Mouse (Mus musculus): ENCODE results near the gene Pih1d1. TPM values are rescaled to one million over a fixed set of nuclear protein-coding genes. Genes with fewer than 3 reads are reported as not detected.
"Not testable (repeated sequence)": the region's sequence is repeated elsewhere in the genome, so short reads cannot be mapped to it uniquely, and the experiment has no call there.

Gene Pih1d1
- polyA plus RNA-seq, 1 experiment from 2014 or later: 108 TPM

DNA sequence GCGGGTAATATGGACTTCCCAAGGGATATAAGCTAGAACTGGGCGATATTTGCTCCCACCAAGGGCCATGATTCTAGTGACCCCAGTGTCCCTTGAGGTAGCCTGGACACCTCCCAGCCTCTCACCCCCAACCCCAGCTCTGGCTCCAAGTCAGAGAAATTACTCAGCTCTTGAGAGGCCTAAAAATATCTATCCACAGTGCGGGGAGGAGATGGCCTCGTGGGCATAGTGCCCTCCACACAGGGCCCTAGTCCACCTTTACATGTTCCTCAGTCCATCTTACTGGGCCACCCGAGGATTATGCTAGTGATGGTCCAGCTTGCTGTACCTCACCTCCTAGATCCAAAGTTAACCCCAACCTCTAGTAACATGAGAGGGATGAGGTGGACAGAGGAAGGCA, 10.7 kb downstream of the Pih1d1 start:
- Histone ChIP-seq H3K27me3 (ENCODE audit: control insufficient read depth, insufficient read depth, low read length) (peaks cover 72% of the 10 kb centered on the region), H3K4me2 (ENCODE audit: low read depth) (no peak overlapping the region), H3K9ac (ENCODE audit: low read length) (no peak overlapping the region), H3K9me3 (ENCODE audit: control insufficient read depth, low read length) (peaks cover 7% of the 10 kb centered on the region), H3K36me3 (ENCODE audit: control insufficient read depth, insufficient read depth, low read length) (no peaks in the 10 kb centered on the region), H3K27ac (ENCODE audit: low read depth, low read length) (no peak overlapping the region), H3K4me1 (ENCODE audit: control insufficient read depth, insufficient read depth, low read length) (peaks cover 9% of the 10 kb centered on the region), H3K4me3 (ENCODE audit: low read depth, low read length) (no peak overlapping the region)
- DNase-seq (ENCODE audit: low spot score) (no peak), ATAC-seq (ENCODE audit: insufficient read depth, low FRiP score, low TSS enrichment) (no peak)
- 67% methylated on average over 5 of the region's 5 CpGs for WGBS

DNA sequence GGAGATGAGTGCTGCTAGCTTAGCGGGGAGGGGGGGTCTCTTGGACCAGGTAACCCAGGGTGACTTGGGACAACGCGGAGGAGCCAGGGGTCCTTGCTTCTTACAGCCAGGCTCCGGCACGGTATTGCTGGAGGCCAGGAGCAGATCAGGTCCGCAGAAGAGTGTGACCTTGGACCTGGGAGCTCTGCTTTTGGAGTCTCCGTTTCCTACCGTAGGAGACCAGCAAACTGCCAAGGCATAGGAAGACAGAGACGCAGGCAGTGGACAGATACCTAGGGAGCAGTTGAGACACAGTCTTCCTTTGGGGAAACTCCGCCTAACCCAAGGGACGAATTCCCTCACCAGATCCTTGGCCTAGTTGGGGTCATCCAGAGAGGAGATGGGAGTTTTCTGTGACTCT, 11.6 kb downstream of the Pih1d1 start:
- Histone ChIP-seq H3K9me3 (ENCODE audit: control insufficient read depth, low read length) (peaks cover 8% of the 10 kb centered on the region), H3K9ac (ENCODE audit: low read length) (no peak overlapping the region), H3K4me1 (ENCODE audit: control insufficient read depth, insufficient read depth, low read length) (peaks cover 9% of the 10 kb centered on the region), H3K27me3 (ENCODE audit: control insufficient read depth, insufficient read depth, low read length) (peaks cover 72% of the 10 kb centered on the region), H3K4me3 (ENCODE audit: low read depth, low read length) (no peak overlapping the region), H3K4me2 (ENCODE audit: low read depth) (no peak overlapping the region), H3K27ac (ENCODE audit: low read depth, low read length) (no peak overlapping the region), H3K36me3 (ENCODE audit: control insufficient read depth, insufficient read depth, low read length) (no peaks in the 10 kb centered on the region)
- DNase-seq (ENCODE audit: low spot score): no peak
- no peak for ATAC-seq (ENCODE audit: insufficient read depth, low FRiP score, low TSS enrichment)
- 41% methylated on average over 11 of the region's 11 CpGs for WGBS

DNA sequence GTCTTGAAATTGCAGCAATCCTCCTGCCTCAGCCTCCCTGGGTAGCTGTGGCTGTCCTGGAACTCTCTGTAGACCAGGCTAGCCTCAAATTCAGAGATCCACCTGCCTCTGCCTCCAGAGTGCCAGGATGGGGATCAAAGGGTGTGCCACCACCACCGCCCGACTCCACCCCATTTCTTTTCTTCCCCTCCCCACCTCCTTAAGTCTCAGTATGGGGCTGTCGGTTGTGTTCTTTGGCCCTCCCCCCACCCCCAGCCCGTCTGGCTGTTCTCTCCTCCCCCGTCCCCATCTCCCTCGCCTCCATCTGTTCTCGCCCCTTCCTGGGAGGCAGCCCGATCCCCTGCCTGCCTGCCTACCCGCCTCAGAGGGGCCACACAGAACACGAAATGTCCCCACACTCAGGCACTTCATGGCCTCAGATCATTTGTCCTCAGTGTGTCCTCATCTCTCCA, 12.9 kb downstream of the Pih1d1 start:
- WGBS: 15% methylated on average over 10 of the region's 10 CpGs
- H3K27ac ChIP-seq (ENCODE audit: low read depth, low read length): no peak overlapping the region
- ATAC-seq (ENCODE audit: insufficient read depth, low FRiP score, low TSS enrichment) (no peak), DNase-seq (ENCODE audit: low spot score) (no peak)
- peaks cover 72% of the 10 kb centered on the region for H3K27me3 ChIP-seq (ENCODE audit: control insufficient read depth, insufficient read depth, low read length)
- H3K9ac ChIP-seq (ENCODE audit: low read length): no peak overlapping the region
- no peaks in the 10 kb centered on the region; the same call in 1 of the 2 replicates for H3K36me3 ChIP-seq (ENCODE audit: control insufficient read depth, insufficient read depth, low read length)
- H3K9me3 ChIP-seq (ENCODE audit: control insufficient read depth, low read length): peaks cover 8% of the 10 kb centered on the region
- H3K4me2 ChIP-seq (ENCODE audit: low read depth): no peak overlapping the region
- H3K4me3 ChIP-seq (ENCODE audit: low read depth, low read length): no peak overlapping the region
- H3K4me1 ChIP-seq (ENCODE audit: control insufficient read depth, insufficient read depth, low read length): peaks cover 9% of the 10 kb centered on the region

DNA sequence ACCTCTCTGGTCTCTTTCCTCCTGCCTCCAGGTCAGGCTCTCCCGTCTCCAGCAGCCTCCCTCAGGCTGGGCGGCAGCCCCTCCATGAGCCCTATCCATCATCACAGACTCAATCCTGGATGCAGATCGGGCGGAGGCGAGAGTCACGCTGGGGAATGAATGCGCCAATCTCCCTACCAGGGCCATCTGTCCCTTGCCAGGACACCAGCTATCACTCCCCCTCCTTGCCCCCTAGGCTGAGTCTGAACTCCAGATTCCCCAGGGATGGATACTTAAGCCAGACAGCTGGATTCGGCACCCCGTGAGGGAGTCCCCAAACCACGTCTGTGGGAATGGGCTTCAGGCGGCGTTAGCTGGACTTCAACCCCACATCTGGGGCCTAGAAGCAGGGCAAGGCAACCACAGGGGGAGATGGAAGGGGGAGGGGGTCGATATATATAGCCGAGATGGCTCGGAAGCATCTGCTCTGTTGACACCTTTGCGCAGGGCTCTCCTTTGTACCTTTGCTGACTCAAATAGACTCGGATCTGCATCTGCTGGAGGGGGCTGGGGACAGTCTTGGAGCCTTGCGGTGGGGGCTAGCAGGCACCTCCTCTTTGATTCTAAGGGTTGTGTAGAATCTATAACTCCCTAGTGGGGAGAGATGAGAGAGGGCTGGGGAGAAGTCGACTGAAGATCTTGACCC, 13.8 kb downstream of the Pih1d1 start:
- Histone ChIP-seq H3K4me3 (ENCODE audit: low read depth, low read length) (no peak overlapping the region), H3K4me2 (ENCODE audit: low read depth) (no peak overlapping the region), H3K9ac (ENCODE audit: low read length) (no peak overlapping the region), H3K9me3 (ENCODE audit: control insufficient read depth, low read length) (peaks cover 8% of the 10 kb centered on the region), H3K4me1 (ENCODE audit: control insufficient read depth, insufficient read depth, low read length) (peaks cover 3% of the 10 kb centered on the region), H3K27me3 (ENCODE audit: control insufficient read depth, insufficient read depth, low read length) (peaks cover 66% of the 10 kb centered on the region), H3K27ac (ENCODE audit: low read depth, low read length) (no peak overlapping the region), H3K36me3 (ENCODE audit: control insufficient read depth, insufficient read depth, low read length) (no peaks in the 10 kb centered on the region; the same call in 1 of the 2 replicates)
- DNase-seq (ENCODE audit: low spot score) (peak; percentile 60), ATAC-seq (ENCODE audit: insufficient read depth, low FRiP score, low TSS enrichment) (no peak)
- WGBS: 3% methylated on average over 19 of the region's 19 CpGs

DNA sequence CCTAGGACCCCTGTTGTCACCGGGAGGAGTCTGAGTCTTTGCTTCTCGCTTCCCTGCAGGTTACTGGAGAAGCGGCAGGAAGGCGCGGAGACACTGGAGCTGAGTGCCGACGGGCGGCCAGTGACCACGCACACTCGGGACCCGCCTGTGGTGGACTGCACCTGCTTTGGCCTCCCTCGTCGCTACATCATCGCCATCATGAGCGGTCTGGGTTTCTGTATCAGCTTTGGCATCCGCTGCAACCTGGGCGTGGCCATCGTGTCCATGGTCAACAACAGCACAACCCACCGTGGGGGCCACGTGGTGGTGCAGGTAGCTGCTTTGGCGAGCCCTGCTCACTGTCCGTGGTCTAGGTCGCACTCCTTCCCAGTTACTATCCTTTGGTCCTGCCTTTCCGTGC, 14.6 kb downstream of the Pih1d1 start:
- ATAC-seq (ENCODE audit: insufficient read depth, low FRiP score, low TSS enrichment) (no peak), DNase-seq (ENCODE audit: low spot score) (no peak)
- Histone ChIP-seq H3K9me3 (ENCODE audit: control insufficient read depth, low read length) (peaks cover 8% of the 10 kb centered on the region), H3K27me3 (ENCODE audit: control insufficient read depth, insufficient read depth, low read length) (peaks cover 59% of the 10 kb centered on the region), H3K4me1 (ENCODE audit: control insufficient read depth, insufficient read depth, low read length) (peaks cover 3% of the 10 kb centered on the region), H3K27ac (ENCODE audit: low read depth, low read length) (no peak overlapping the region), H3K36me3 (ENCODE audit: control insufficient read depth, insufficient read depth, low read length) (no peaks in the 10 kb centered on the region; the same call in 1 of the 2 replicates), H3K4me3 (ENCODE audit: low read depth, low read length) (no peak overlapping the region), H3K9ac (ENCODE audit: low read length) (no peak overlapping the region), H3K4me2 (ENCODE audit: low read depth) (no peak overlapping the region)
- 3% methylated on average over 24 of the region's 24 CpGs for WGBS

DNA sequence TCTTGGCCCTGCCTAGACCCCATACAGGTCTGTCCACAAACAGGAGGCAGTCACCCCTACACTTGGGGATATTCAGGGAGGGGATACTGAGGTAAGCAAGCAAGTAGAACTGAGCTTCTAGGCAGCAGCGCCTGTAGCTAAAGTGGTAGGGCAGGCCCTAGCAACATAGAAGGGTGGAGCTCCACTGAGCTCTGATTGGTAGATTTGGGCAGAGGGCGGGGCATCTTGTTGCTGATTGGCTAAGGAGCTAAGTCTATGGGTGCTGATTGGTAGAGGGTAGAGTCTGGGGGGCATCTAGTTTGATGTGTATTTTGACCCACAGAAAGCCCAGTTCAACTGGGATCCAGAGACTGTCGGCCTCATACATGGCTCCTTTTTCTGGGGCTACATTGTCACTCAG, 15.4 kb downstream of the Pih1d1 start:
- Histone ChIP-seq H3K36me3 (ENCODE audit: control insufficient read depth, insufficient read depth, low read length) (no peaks in the 10 kb centered on the region; the same call in 1 of the 2 replicates), H3K4me3 (ENCODE audit: low read depth, low read length) (no peak overlapping the region), H3K27ac (ENCODE audit: low read depth, low read length) (no peak overlapping the region), H3K27me3 (ENCODE audit: control insufficient read depth, insufficient read depth, low read length) (peaks cover 58% of the 10 kb centered on the region), H3K9ac (ENCODE audit: low read length) (no peak overlapping the region), H3K4me2 (ENCODE audit: low read depth) (no peak overlapping the region), H3K9me3 (ENCODE audit: control insufficient read depth, low read length) (peaks cover 8% of the 10 kb centered on the region), H3K4me1 (ENCODE audit: control insufficient read depth, insufficient read depth, low read length) (no peaks in the 10 kb centered on the region)
- WGBS: 97% methylated on average over 3 of the region's 3 CpGs
- ATAC-seq (ENCODE audit: insufficient read depth, low FRiP score, low TSS enrichment): no peak
- no peak for DNase-seq (ENCODE audit: low spot score)

DNA sequence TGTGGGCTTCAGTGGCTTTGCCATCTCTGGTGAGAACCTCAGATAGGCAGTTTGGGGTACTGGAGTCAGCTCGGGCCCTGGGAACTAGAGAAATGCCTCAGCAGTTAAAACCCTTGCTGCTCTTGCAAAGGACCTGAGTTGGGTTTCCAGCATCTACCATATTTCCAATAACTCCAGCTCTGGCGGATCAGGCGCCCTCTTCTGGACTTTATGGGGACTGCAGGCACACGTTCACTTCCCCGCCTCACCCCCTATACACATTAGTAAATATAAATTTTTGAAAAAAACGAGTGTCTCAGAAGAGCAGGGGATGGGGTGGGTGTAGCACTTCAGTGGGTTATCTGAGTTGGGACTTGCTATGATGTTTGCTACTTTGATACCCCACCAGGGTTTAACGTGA, 18.9 kb downstream of the Pih1d1 start:
- WGBS: 64% methylated on average over 7 of the region's 7 CpGs
- no peak overlapping the region for H3K4me2 ChIP-seq (ENCODE audit: low read depth)
- no peak overlapping the region for H3K9ac ChIP-seq (ENCODE audit: low read length)
- H3K4me1 ChIP-seq (ENCODE audit: control insufficient read depth, insufficient read depth, low read length): peaks cover 6% of the 10 kb centered on the region
- DNase-seq (ENCODE audit: low spot score) (no peak), ATAC-seq (ENCODE audit: insufficient read depth, low FRiP score, low TSS enrichment) (no peak)
- no peak overlapping the region for H3K4me3 ChIP-seq (ENCODE audit: low read depth, low read length)
- no peak overlapping the region for H3K27ac ChIP-seq (ENCODE audit: low read depth, low read length)
- H3K27me3 ChIP-seq (ENCODE audit: control insufficient read depth, insufficient read depth, low read length): peaks cover 60% of the 10 kb centered on the region
- H3K36me3 ChIP-seq (ENCODE audit: control insufficient read depth, insufficient read depth, low read length): no peaks in the 10 kb centered on the region; the same call in 1 of the 2 replicates
- peaks cover 8% of the 10 kb centered on the region for H3K9me3 ChIP-seq (ENCODE audit: control insufficient read depth, low read length)

DNA sequence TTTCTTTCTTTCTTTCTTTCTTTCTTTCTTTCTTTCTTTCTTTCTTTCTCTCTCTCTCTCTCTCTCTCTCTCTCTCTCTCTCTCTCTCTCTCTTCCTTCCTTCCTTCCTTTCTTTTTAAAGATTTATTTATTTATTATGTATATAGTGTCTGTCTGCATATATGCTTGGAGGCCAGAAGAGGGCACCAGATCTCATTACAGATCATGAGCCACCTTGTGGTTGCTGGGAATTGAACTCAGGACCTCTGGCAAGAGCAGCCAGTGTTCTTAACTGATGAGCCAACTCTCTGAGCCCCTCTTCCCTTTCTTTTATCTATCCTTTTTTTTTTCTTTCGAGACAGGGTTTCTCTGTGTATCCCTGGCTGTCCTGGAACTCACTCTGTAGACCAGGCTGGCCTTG, 19.7 kb downstream of the Pih1d1 start:
- H3K36me3 ChIP-seq (ENCODE audit: control insufficient read depth, insufficient read depth, low read length); H3K9me3 ChIP-seq (ENCODE audit: control insufficient read depth, low read length); H3K4me2 ChIP-seq (ENCODE audit: low read depth); H3K27ac ChIP-seq (ENCODE audit: low read depth, low read length); H3K4me3 ChIP-seq (ENCODE audit: low read depth, low read length); ATAC-seq (ENCODE audit: insufficient read depth, low FRiP score, low TSS enrichment); DNase-seq (ENCODE audit: low spot score); H3K9ac ChIP-seq (ENCODE audit: low read length); H3K4me1 ChIP-seq (ENCODE audit: control insufficient read depth, insufficient read depth, low read length): not testable (repeated sequence)
- H3K27me3 ChIP-seq (ENCODE audit: control insufficient read depth, insufficient read depth, low read length): peaks cover 61% of the 10 kb centered on the region
- WGBS: 60% methylated on average over 1 of the region's 1 CpGs

DNA sequence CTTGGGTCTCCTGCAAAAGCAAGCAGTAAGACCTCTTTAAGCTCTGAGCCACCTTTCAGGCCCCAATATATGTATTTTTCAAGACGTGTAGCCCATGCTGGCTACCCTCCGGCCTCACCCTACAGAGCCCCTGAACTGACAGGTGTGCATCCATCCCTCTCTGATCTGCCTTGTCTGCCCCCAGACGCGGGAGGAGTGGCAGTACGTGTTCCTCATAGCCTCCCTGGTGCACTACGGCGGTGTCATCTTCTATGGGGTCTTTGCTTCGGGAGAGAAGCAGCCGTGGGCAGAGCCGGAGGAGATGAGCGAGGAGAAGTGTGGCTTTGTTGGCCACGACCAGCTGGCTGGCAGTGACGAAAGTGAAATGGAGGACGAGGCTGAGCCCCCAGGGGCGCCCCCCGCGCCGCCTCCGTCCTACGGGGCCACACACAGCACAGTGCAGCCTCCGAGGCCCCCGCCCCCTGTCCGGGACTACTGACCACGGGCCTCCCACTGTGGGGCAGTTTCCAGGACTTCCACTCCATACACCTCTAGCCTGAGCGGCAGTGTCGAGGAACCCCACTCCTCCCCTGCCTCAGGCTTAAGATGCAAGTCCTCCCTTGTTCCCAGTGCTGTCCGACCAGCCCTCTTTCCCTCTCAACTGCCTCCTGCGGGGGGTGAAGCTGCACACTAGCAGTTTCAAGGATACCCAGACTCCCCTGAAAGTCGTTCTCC, 20.6 kb downstream of the Pih1d1 start:
- ATAC-seq (ENCODE audit: insufficient read depth, low FRiP score, low TSS enrichment) (no peak), DNase-seq (ENCODE audit: low spot score) (peak; percentile 32)
- 4% methylated on average over 29 of the region's 29 CpGs for WGBS
- Histone ChIP-seq H3K9me3 (ENCODE audit: control insufficient read depth, low read length) (peaks cover 2% of the 10 kb centered on the region), H3K27me3 (ENCODE audit: control insufficient read depth, insufficient read depth, low read length) (peaks cover 61% of the 10 kb centered on the region), H3K36me3 (ENCODE audit: control insufficient read depth, insufficient read depth, low read length) (no peaks in the 10 kb centered on the region; the same call in 1 of the 2 replicates), H3K4me1 (ENCODE audit: control insufficient read depth, insufficient read depth, low read length) (peaks cover 6% of the 10 kb centered on the region), H3K27ac (ENCODE audit: low read depth, low read length) (no peak overlapping the region), H3K9ac (ENCODE audit: low read length) (no peak overlapping the region), H3K4me3 (ENCODE audit: low read depth, low read length) (no peak overlapping the region), H3K4me2 (ENCODE audit: low read depth) (peak overlapping the region; percentile 4; the same call in 1 of the 2 replicates)

All from neural tube, embryonic 11.5 days (tissue).